Mouse (Mus musculus): ENCODE results near the gene Prkcb.
A peak's percentile ranks its signal among the peaks of the same experiment; 100 is the strongest.

The Prkcb gene

DNA sequence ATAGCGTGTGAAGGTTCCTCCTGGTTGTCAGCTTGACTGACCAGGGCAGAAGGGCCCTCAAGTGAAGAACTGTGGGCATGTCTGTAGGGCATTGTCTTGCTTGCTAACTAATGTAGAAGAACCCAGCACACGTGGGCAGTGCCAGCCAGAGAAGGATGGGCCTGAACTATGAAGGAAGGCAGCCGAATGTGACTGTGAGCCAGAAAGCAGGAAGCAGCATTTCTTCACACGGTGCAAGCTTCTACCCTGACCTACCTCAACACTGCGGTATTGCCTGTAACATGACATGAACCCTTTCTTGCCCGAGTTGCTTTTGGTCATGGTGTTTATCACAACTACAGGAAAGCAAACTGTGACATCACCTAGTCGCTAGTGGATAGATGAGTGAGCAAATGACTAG is 113.5 kb downstream of the Prkcb start:
- DNase-seq (ENCODE audit: low spot score), result no peak

GRCm38 (mm10) chr7:122403343-122403742 is 114.8 kb downstream of the Prkcb start:
- no peak for DNase-seq (ENCODE audit: low spot score)

DNA sequence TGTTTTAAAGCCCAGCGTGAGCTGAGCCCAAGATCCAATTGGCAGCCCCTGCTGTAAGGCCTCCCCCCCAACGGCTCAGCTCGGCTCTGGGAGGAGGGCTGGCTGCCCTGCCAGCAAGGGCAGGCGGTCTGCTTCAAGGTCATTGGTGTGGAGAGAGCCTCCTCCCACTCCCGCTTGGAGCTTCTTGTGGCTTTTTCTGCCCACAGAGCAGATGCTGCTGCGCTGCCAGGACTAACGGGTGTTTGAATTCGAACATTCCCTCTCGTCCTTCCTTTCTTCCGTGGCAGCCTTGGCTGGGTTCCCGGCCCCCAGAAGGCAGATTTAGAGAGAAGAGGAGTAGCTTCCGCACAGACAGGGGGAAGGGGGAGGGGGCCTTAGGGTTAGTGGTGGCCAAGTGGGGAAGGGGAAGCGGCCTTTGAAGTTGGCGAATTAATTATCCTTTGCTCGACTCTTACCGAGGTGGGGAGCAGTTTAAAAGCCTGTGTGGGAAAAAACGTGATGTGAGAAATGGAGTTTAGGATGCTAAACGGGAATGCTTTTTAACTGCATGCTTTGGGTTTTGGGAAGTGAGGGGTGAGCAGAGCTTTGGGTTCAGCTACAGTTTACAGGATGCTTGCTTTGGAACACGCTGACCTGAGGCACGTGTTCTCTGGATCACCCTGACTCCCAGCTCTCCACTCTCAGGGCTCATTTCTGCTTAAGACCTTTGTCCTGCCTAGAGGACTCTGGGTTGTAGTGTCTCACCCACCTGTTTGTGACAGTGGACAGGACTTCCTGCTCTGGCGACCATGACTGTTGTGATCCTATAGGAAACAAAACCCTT is 116.2 kb downstream of the Prkcb start:
- DNase-seq (ENCODE audit: low spot score), result peak; percentile 69

GRCm38 (mm10) chr7:122406625-122407024 is 118.1 kb downstream of the Prkcb start:
- DNase-seq (ENCODE audit: low spot score), result no peak

DNA sequence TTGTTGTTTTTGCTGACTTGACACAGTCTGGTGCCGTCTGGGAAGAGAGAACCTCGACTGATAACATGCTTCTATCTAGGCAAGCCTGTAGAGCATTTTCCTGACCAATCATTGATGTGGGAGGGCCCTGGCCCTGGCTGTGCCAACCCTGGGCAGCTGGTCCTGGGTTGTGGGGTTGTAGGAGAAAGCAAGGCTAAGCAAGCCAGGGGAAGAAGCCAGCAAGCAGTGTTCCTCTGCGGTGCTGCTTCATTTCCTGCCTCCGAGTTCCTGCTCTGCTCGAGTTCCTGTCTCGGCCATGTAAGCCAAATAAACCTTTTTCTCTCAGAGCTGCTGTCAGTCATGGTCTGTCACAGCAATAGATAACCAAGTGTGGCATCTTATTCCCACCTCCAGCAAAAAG is 121.4 kb downstream of the Prkcb start:
- no peak for DNase-seq (ENCODE audit: low spot score)

DNA sequence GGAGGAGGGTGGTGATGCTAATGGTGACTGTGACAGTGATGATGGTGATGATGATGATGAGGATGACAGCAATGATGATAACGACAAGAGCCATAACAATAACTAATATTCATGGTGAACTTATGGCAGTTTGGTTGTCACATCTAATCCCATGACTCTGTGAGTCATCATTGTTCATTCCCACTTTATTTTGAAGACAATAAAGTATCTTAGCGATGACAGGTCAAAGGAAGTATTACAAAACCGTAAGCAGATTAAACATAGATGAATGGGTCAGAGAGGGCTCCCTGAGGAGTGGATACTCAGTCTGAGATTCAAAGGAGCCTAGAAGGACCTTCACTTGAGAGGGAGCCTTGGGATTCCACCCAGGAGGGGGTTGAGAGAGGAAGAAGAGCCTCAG is 122.3 kb downstream of the Prkcb start:
- no peak for DNase-seq (ENCODE audit: low spot score)

GRCm38 (mm10) chr7:122413231-122413630 is 124.7 kb downstream of the Prkcb start:
- DNase-seq (ENCODE audit: low spot score), result no peak

- no peak for DNase-seq (ENCODE audit: low spot score)
Measured at GRCm38 (mm10) chr7:122414146-122414545, 125.6 kb downstream of the Prkcb start.

DNA sequence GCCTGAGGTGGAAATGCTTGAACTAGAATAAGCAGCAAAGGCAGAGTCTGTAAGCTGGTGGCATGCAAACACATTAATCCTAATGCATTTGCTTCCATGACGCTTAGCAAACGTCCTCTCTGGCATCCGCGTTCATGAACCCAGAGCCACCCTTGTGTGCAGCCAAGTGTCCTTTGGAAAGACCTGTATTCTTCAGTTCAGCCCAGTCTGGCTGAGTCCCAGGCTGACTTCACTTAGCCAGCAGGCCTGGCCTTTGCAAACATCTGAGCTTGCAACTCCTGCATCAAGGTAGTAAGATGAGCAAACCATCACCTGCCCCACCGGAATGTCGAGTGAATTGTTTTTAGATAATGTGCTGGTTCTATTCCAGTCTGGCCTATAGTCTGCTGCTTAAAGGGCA is 126.1 kb downstream of the Prkcb start:
- no peak for DNase-seq (ENCODE audit: low spot score)

DNA sequence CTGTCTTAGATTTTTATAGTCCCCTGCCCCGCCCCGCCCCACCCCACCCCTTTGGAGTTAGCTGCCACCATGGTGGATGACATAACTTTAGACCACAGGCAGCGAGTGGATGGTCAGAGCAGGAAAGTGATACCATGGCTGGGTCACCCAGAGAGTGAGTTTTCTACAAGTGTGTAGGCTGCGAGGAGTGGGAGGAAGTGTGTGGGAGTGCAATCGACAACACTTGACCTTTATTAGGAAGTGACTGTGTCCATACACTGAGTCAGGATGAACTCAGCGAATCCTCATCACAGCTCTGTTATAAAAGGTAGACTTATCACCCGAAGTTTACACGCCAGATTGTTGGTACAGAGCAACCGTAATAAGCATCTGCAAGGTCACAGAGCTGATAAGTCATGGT is 126.8 kb downstream of the Prkcb start:
- DNase-seq (ENCODE audit: low spot score), result no peak

DNA sequence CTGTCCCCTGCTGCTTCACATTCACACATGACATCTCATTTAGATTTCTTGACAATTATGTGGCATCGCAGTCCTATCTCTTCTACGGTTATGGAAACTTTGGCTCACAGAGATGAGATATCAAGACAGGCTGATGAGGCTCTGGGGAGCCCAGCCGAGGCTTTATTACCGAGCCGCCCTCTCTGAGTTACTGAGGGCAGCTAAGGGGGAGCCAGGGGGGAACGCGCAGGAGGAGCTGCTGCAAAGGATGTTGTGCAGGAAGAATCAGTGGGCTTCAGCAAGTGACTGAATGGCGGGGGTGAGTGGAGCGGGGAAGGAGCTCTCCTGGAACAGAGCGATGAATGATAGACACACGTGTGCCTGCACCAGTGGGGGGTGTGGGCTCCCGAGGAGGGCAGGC is 127.4 kb downstream of the Prkcb start:
- no peak for DNase-seq (ENCODE audit: low spot score)

GRCm38 (mm10) chr7:122418551-122418950 is 130.0 kb downstream of the Prkcb start:
- DNase-seq (ENCODE audit: low spot score), result no peak

GRCm38 (mm10) chr7:122423816-122424215 is 135.3 kb downstream of the Prkcb start:
- DNase-seq (ENCODE audit: low spot score), result no peak

DNA sequence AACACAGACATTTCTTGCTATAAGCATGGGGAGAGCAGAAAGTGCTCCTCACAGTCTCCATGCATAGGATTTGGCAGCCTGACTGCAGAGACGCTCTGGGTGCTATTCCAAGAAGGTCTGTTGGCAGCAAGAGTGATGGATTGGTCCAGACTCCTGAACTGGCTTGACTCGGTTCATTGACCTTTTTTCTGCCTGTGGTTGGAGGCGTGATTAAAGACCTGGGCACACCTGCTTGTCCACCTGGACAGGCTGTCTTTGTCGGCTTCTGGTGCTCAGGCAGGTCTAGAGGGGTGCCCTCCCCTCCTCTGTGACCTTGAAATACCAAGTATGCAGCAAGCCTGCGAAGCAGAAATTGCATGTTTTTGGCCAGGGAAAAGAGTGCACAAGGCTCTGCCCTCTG is 140.6 kb downstream of the Prkcb start:
- DNase-seq (ENCODE audit: low spot score), result no peak

DNA sequence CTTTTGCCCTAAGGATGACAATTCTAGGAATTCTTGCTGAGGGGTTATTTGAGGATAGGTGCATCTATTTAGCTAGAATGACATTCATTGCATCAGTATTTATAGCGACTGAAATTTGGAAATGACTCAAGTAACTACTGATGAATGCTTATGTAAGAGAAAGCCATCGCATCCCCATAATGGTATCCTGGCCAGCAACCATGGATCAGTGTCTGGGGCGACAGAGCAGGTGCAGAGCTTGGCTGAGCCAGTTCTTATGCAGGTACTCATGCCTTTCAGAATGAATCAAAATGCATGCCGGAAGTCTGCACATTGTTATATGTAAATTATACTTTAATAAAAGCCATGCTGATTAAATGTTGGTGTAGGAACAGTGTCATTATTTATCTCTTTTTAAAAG is 143.8 kb downstream of the Prkcb start:
- DNase-seq (ENCODE audit: low spot score), result no peak

DNA sequence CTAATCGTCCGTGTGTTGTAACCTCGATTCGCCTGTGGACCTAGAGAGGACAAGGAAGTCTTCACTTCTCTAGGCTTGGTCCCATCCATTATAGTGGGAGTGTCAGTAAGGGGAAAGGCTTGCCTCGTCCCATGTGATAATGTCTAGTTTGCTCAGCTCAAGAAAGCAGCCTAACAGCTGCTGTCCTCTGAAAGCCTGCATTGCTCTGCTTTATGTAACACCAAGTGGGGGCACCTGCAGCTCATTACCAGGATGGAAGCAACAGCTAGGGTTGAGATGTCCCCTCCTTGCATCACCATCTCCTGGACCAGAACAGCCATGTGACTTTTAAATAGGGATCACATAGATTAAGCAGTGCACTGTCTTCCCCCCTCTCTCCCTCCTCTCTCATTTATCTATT is 144.8 kb downstream of the Prkcb start:
- DNase-seq (ENCODE audit: low spot score), result no peak

GRCm38 (mm10) chr7:122434941-122435340 is 146.4 kb downstream of the Prkcb start:
- no peak for DNase-seq (ENCODE audit: low spot score)

DNA sequence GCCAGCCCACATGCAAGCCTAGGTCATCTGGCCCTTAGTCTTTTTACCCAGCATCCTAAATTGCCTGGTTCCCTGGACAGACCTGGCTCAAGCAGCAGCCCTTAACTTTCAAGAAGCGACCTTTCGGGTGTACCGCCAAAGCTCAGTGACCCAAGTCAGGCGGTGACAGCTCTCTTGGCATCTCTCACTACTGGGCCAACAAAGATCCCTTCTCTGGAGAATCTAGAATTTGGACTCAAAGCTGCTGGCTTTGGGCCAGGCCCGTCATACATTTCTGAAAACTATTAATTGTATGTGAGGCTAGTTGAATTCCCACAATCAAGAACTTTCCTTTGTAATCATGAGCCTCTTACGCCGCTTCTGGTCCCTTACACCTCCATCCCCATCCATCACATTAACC is 147.0 kb downstream of the Prkcb start:
- no peak for DNase-seq (ENCODE audit: low spot score)

- no peak for DNase-seq (ENCODE audit: low spot score)
Measured at GRCm38 (mm10) chr7:122437390-122437789, 148.8 kb downstream of the Prkcb start.

- peak; percentile 58 for DNase-seq (ENCODE audit: low spot score)
Measured at GRCm38 (mm10) chr7:122445056-122445455, 156.5 kb downstream of the Prkcb start.

DNA sequence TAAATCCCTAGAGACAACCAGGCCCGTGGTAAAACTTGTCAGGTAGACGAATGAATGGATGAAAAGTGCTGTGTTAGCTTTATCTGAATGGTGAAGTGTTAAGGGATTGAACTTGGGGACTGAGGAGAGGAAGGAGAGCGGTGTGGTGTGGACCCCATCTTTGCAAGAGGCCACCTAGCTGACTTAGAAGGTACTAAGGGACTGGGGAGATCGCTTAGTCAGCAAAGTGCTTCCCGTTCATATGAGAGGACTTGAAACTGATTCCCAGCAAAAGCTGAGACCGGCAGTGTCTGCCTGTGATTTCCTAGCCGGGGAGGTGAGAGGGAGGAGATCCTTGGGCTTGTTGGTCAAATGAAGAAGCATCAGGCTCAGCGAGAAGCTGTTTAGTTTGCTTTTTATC is 164.1 kb downstream of the Prkcb start:
- DNase-seq (ENCODE audit: low spot score), result no peak

DNA sequence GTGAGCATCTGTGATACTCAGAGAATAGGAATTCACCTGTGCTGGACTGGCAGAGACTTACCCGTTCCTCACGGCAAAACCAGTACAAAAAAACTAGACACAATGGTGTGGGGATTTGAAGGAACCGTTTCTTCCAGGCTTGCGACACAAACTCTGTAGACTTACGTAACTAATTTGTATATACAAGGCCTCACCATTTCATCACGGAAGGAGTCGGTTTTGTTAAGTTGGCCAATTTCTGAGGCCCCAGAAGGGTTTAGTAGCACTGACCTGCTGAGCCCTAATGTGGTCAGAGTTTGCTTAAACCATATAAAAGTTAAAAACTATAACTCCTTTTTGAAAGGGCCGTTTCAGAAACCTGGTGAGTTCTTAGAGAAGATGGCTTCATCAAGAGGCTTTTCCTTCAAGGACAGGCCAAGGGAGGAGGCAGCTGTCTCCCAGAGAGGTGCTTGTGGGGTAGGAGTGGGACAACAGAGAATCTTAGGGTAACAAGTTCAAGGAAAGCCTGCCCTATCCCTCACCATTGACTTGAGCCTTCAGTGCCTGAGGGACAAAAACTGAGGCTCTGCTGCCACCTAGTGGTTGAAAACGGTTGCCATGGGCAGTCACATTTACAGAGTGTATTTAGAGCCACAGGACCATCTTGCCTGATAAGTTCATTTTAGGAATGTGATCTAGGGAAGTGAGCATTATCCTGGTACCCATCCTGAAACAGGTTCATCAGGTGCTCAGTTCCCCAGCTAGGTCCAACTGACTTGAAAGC is 170.8 kb downstream of the Prkcb start:
- peak; percentile 92 for DNase-seq (ENCODE audit: low spot score)

GRCm38 (mm10) chr7:122460020-122460419 is 171.5 kb downstream of the Prkcb start:
- DNase-seq (ENCODE audit: low spot score), result no peak

All from embryo, embryonic 10 days (tissue).